Mouse (Mus musculus): ENCODE results near the gene Chd1l. TPM values are rescaled to one million over a fixed set of nuclear protein-coding genes. Genes with fewer than 3 reads are reported as not detected.

Chd1l gene
- polyA plus RNA-seq, 1 experiment = 9.3 TPM

DNA sequence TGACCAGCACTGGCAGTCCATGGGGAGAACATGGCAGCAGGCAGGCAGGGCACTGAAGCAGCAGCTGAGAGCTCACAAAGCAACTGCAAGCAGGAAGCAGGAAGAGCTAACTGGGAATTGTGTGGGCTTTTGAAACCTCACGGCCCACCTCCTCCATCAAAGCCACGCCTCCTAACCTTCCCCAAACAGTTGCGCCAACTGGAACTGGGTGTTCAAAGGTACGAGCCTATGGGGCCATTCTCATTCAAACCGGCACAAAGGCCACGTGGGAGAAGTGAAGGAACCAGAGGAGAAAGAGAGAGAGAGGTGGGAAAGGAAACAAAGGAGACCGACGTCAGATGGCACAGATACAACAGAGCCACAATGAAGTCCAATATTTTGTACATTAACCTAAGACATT lies 63.8 kb downstream of the Chd1l start:
- Histone ChIP-seq H3K4me1 (ENCODE audit: control insufficient read depth, insufficient read depth, low read length) (no peaks in the 10 kb centered on the region), H3K4me3 (ENCODE audit: insufficient read depth, low read length) (no peak overlapping the region), H3K27ac (ENCODE audit: insufficient read depth, low read length) (no peak overlapping the region)
- TF ChIP-seq CTCF (IDR thresholded peaks at IDR 0.05; ENCODE audit: borderline replicate concordance, insufficient read depth, low read length) (no peak), POLR2A (IDR thresholded peaks at IDR 0.05; ENCODE audit: low read depth, low read length) (no peak)

DNA sequence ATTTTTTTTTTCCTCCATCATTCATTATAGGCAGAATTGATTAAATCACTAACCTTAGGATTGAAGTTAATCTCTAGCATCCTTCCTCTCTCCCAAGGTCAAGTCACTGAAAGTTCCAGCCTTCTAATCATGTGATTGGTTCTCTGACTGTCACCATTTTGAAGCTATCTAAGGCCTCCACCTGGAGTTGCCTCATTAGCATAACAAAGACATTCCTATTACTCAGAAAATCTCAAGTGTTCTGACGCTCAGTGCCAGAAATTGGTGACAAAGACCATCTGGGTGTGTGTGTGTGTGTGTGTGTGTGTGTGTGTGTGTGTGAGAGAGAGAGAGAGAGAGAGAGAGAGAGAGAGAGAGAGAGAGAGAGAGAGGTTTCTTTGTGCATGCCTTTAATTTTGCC lies 69.8 kb downstream of the Chd1l start:
- no peak overlapping the region for H3K27ac ChIP-seq (ENCODE audit: insufficient read depth, low read length)
- H3K4me3 ChIP-seq (ENCODE audit: insufficient read depth, low read length) = no peak overlapping the region
- TF ChIP-seq CTCF (IDR thresholded peaks at IDR 0.05; ENCODE audit: borderline replicate concordance, insufficient read depth, low read length) (no peak), POLR2A (IDR thresholded peaks at IDR 0.05; ENCODE audit: low read depth, low read length) (no peak)
- no peaks in the 10 kb centered on the region for H3K4me1 ChIP-seq (ENCODE audit: control insufficient read depth, insufficient read depth, low read length)

DNA sequence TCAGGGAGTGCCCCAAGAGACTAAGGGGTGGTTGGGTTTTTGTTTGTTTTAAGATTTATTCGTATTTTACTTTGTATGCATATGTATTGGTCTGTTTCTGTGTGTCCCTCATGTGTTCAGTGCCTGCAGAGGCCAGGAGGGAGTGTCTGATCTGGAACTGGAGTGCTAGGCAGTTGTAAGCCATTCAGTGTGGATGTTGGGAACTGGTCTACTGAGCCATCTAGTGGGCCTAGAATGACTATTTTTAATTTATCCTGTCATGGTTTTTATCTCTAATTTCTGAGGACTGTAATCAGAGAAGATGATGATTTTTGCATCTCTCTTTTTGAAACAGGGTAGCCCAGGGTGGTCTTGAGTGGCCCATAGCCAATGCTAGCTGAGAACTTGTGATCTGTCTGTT lies 71.4 kb downstream of the Chd1l start:
- TF ChIP-seq CTCF (IDR thresholded peaks at IDR 0.05; ENCODE audit: borderline replicate concordance, insufficient read depth, low read length) (no peak), POLR2A (IDR thresholded peaks at IDR 0.05; ENCODE audit: low read depth, low read length) (no peak)
- no peaks in the 10 kb centered on the region for H3K4me1 ChIP-seq (ENCODE audit: control insufficient read depth, insufficient read depth, low read length)
- no peak overlapping the region for H3K4me3 ChIP-seq (ENCODE audit: insufficient read depth, low read length)
- no peak overlapping the region for H3K27ac ChIP-seq (ENCODE audit: insufficient read depth, low read length)

DNA sequence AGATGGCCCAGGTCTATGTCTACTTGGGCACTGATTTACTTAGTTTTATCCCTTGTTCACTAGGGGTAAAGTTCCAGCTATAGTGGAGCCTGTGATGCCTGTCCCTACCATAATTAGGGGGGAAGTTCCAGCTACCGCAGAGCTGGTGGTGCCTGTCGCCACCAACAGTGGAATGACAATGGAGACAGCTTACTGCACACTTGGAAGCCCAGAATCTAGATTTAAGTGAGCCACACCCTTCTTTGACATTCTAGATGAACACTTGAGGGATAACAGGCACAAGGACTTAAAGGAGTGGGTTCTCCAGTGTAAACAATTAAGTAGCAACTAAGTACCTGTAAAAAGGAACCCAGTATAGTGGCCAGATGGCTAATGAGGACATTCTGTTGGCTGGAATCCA lies 73.0 kb downstream of the Chd1l start:
- Histone ChIP-seq H3K4me1 (ENCODE audit: control insufficient read depth, insufficient read depth, low read length) (no peaks in the 10 kb centered on the region), H3K4me3 (ENCODE audit: insufficient read depth, low read length) (no peak overlapping the region), H3K27ac (ENCODE audit: insufficient read depth, low read length) (no peak overlapping the region)
- TF ChIP-seq CTCF (IDR thresholded peaks at IDR 0.05; ENCODE audit: borderline replicate concordance, insufficient read depth, low read length) (no peak), POLR2A (IDR thresholded peaks at IDR 0.05; ENCODE audit: low read depth, low read length) (no peak)

DNA sequence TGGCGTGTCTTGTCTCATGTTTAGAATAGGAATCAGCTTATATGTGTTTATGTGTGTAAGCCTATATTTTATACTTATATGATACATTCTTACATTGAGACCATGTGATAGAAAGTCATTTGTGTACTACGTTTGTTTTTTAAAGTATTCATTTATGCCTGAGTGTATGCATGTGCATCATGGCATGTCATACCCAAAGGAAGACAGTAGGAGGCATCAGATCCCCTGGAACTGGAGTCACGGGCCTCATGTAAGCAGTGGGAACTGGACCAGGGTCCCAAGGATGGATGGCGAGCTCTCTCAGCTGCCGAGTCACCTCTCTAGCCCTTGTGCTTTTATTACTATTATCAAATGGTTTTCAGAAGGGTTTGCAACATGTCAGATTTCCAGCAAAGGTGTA lies 74.3 kb downstream of the Chd1l start:
- H3K27ac ChIP-seq (ENCODE audit: insufficient read depth, low read length) = no peak overlapping the region
- TF ChIP-seq POLR2A (IDR thresholded peaks at IDR 0.05; ENCODE audit: low read depth, low read length) (no peak), CTCF (IDR thresholded peaks at IDR 0.05; ENCODE audit: borderline replicate concordance, insufficient read depth, low read length) (no peak)
- H3K4me3 ChIP-seq (ENCODE audit: insufficient read depth, low read length) = no peak overlapping the region
- H3K4me1 ChIP-seq (ENCODE audit: control insufficient read depth, insufficient read depth, low read length) = no peaks in the 10 kb centered on the region

DNA sequence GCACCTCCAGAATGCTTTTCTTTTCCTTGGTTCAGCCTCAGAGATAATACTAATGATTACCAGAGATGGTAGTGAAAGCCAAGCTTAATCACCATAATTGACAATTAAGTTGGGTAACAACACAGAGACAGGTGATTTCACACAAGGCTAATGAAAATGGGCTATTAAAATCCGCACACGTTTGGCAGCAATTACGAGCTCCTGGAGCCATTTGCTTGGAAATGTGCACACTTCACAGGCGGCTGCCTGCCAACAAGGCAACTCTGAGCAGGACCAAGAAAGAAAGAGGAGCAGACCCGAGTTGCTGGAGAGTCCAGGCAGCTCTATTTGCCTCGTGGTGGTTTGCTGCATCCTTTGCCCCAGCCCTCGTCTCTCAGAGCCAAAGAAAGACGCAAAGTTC lies 84.5 kb downstream of the Chd1l start:
- no peak overlapping the region for H3K27ac ChIP-seq (ENCODE audit: insufficient read depth, low read length)

DNA sequence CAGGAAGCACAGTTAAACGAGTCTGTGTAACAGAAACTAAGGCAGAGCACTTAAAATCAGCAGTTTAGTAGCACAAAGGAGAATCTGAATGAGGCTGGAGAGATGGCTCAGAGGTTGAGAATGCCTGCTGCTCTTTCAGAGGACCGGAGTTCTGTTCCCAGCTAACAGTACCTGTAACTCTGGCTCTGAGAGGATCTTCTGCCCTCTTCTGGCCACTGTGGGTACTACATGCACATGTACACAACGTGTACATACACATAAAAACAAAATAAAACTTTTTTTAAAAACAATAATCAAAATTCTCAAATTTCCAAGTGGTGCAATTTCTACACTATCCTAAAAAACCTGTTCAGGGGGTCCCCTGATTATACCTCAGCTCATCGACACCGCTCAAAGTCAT lies 85.2 kb downstream of the Chd1l start:
- Histone ChIP-seq H3K4me1 (ENCODE audit: control insufficient read depth, insufficient read depth, low read length) (no peaks in the 10 kb centered on the region), H3K4me3 (ENCODE audit: insufficient read depth, low read length) (no peak overlapping the region), H3K27ac (ENCODE audit: insufficient read depth, low read length) (no peak overlapping the region)
- TF ChIP-seq CTCF (IDR thresholded peaks at IDR 0.05; ENCODE audit: borderline replicate concordance, insufficient read depth, low read length) (no peak), POLR2A (IDR thresholded peaks at IDR 0.05; ENCODE audit: low read depth, low read length) (no peak)

More for the DNA sequence above, 84.5 kb downstream of the Chd1l start:
- Histone ChIP-seq H3K4me1 (ENCODE audit: control insufficient read depth, insufficient read depth, low read length) (no peaks in the 10 kb centered on the region), H3K4me3 (ENCODE audit: insufficient read depth, low read length) (no peak overlapping the region)
- TF ChIP-seq POLR2A (IDR thresholded peaks at IDR 0.05; ENCODE audit: low read depth, low read length) (no peak), CTCF (IDR thresholded peaks at IDR 0.05; ENCODE audit: borderline replicate concordance, insufficient read depth, low read length) (no peak)

DNA sequence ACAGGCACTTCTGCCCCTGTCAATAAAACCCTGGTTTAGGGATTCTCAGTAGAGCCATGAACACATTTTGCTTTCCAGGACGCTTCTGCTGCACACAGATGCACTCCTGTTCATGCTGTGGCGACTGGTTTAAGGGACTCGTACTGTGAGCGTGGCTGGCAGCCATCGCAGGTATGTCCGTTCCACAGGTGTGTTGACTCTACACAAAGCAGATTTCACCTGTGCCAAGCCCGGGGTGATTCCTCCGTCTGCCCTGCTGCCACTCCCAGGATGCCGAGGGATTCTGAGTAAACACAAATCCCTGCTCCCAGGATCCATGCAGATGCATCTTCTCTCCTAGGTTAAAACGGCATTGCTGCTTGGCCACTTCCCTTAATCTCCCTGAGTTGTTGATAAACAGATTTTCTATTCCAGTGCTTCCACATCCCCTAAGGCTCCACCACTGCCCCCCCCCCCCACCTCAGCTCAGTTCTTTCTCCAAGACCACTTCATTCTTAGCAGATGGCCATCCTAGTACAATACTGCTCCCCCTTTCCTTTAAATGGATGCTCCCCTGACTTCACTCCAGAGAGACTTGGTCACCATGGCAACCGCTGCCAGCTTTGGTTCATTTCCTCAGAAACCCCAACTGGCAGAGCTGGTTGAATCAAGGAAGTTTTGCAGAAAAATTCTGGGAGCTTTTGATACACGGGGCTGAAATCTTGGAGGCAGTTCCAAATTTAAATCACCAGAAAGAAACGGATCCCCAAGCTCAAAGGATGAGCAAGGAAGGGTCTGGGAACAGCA lies 87.9 kb downstream of the Chd1l start:
- Histone ChIP-seq H3K4me3 (ENCODE audit: insufficient read depth, low read length) (no peak overlapping the region), H3K27ac (ENCODE audit: insufficient read depth, low read length) (no peak overlapping the region), H3K4me1 (ENCODE audit: control insufficient read depth, insufficient read depth, low read length) (no peaks in the 10 kb centered on the region)
- TF ChIP-seq CTCF (IDR thresholded peaks at IDR 0.05; ENCODE audit: borderline replicate concordance, insufficient read depth, low read length) = no peak
- no peak for TF ChIP-seq POLR2A (IDR thresholded peaks at IDR 0.05; ENCODE audit: low read depth, low read length)

DNA sequence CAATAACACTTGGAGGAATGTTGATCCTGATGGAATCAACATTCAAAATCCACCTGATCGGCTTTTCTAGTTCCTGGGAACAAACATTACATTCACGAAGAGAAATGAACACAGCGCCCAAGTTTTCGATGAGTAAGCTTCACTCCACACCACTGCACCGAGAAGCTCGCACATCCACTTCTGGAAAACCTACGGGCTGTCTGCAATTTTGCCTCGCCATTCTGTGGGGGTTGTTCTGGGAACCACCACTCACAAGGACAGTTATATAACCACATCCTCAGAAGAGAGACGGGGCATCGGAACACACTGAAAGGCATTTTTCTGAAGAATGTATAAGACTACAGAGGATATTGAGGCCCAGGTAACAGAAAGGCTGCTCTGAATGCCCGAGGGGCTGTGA lies 90.1 kb downstream of the Chd1l start:
- H3K4me3 ChIP-seq (ENCODE audit: insufficient read depth, low read length) = no peak overlapping the region
- no peak for TF ChIP-seq POLR2A (IDR thresholded peaks at IDR 0.05; ENCODE audit: low read depth, low read length)
- TF ChIP-seq CTCF (IDR thresholded peaks at IDR 0.05; ENCODE audit: borderline replicate concordance, insufficient read depth, low read length) = no peak
- no peak overlapping the region for H3K27ac ChIP-seq (ENCODE audit: insufficient read depth, low read length)
- H3K4me1 ChIP-seq (ENCODE audit: control insufficient read depth, insufficient read depth, low read length) = no peaks in the 10 kb centered on the region

DNA sequence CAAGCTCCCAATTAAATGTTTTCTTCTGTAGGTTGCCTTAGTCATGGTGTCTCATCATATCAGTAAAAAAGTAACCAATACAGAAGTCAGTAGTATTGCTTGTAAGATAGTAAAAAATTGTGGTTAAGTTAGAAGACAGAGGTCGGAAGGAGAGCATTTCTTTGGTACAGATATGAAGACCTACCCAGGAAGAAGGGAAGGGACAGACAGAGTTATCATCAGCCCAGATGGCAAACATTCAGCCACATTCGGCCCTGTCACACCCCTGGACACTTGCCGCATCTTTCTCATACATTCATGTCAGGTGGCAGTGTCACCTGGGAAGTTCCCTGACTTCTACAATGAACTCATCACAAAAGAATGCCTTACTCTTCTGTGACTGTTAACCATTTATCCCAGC lies 97.7 kb downstream of the Chd1l start:
- H3K27ac ChIP-seq (ENCODE audit: insufficient read depth, low read length) = no peak overlapping the region
- no peak overlapping the region for H3K4me3 ChIP-seq (ENCODE audit: insufficient read depth, low read length)
- no peaks in the 10 kb centered on the region for H3K4me1 ChIP-seq (ENCODE audit: control insufficient read depth, insufficient read depth, low read length)
- no peak for TF ChIP-seq POLR2A (IDR thresholded peaks at IDR 0.05; ENCODE audit: low read depth, low read length)
- TF ChIP-seq CTCF (IDR thresholded peaks at IDR 0.05; ENCODE audit: borderline replicate concordance, insufficient read depth, low read length) = no peak

Other genes starting within 250 kb of the Chd1l start
- not detected in 2 replicates for gene Olfr1402, start 188.2 kb downstream of the Chd1l start, polyA plus RNA-seq (2011; ENCODE audit: insufficient read length, low read depth, missing spikeins)
- gene Fmo5, start 18.6 kb upstream of the Chd1l start, polyA plus RNA-seq (2011; ENCODE audit: insufficient read length, low read depth, missing spikeins) = 1.5 and 2.3 TPM in 2 replicates
- 23.8 and 30.2 TPM in 2 replicates for gene Prkab2, start 48.0 kb upstream of the Chd1l start, polyA plus RNA-seq (2011; ENCODE audit: insufficient read length, low read depth, missing spikeins)
- gene Gm17651, start 64.5 kb upstream of the Chd1l start, polyA plus RNA-seq (2011; ENCODE audit: insufficient read length, low read depth, missing spikeins) = not detected in 2 replicates